Mouse (Mus musculus): ENCODE data around the gene Wdr64. TPM values are rescaled to one million over a fixed set of nuclear protein-coding genes. Genes with fewer than 3 reads are reported as not detected.

The Wdr64 gene
- total RNA-seq (2021) = not detected
- long read RNA-seq, experiment 1 = 0 reads
- long read RNA-seq, experiment 2 = 0 reads

- no peak for DNase-seq (ENCODE audit: low spot score in 2 of 2)
Observed at GRCm38 (mm10) chr1:175698293-175698692, at the start of gene Wdr64. Wdr64 (plus strand) TSS chr1:175698593.

GRCm38 (mm10) chr1:175648615-175649014, 49.8 kb upstream of the Wdr64 start:
- no peak for DNase-seq (ENCODE audit: low spot score in 2 of 2)

DNA sequence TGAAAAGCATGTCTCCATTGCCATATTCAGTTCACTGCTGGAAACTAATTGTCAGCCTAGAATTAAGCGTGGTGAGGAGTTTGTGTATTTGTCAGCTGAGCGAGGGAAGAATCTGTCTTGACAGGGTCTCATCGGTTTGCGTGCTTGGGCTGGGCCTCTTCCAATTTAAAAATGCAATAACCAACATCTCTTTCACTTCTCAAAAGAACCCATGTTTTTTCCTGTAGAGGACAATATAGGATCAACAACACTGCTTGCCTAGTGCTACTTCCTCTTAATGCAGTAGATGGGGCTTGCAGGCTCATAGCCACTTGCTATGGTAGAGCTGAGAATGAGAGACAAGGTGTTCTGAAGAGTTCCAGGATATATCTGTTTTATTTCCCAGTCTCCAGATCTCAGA, 38.5 kb upstream of the Wdr64 start:
- no peak for DNase-seq (ENCODE audit: low spot score in 2 of 2)

GRCm38 (mm10) chr1:175668666-175669405, 29.6 kb upstream of the Wdr64 start:
- DNase-seq (ENCODE audit: low spot score in 2 of 2) = peak in 1 of 2 experiments; percentile 20

DNA sequence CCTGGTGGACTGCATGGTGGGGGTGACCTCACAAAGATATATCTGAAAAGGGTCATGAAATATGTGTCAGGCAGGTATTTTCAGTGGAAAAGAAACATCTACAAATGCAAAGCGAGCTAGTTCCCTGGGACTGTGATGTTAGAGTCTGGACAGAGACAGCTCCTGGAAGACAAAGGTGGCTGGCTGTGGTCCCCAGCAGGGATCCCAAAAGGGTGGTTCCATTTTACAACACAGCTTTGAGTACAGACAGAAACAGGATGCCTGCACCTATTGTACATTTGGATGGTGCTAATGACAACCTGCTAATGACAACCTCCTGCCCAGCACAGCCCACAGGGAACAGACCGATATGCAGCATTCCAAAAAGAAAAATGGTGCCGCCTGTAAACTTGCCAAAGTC, 28.9 kb upstream of the Wdr64 start:
- DNase-seq (ENCODE audit: low spot score in 2 of 2) = no peak

DNA sequence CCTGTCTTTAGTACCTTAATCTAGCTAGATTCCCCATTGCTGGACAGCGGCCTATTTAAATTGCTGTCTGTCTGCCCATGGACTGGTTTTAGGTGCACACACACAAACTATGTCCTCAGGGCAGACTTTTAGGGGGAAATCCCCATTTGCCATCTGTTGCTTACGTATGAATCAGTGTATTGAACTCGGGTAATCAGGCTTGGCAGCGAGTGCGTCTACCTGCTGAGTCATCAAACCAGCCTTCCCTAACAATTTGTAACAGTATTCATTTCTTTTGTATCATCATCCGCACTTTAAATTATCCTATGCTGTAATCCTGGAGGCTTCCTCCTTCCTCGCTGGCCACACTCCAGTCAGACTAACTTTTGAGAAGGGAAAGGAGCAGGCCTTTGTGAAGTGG, 28.4 kb upstream of the Wdr64 start:
- no peak for DNase-seq (ENCODE audit: low spot score in 2 of 2)

DNA sequence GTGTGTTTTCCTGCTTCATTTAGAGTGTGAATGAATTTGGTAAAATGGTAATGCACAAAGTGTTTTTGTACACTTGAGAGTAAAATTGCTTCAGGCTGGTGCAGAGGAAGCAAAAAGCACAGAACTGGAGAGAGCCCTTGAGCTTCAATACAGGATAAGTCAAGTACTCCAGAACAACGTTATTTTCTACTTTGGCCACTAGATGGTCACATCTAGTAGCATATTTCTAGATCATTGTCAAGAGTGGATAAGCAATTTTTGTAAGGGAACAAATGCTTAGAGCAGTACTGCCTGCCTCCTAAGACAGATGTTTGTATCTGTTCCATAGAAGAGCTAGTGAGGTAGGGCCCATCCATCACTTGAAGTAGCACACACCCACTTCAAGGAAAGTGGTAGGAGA, 26.8 kb upstream of the Wdr64 start:
- DNase-seq (ENCODE audit: low spot score in 2 of 2) = no peak

DNA sequence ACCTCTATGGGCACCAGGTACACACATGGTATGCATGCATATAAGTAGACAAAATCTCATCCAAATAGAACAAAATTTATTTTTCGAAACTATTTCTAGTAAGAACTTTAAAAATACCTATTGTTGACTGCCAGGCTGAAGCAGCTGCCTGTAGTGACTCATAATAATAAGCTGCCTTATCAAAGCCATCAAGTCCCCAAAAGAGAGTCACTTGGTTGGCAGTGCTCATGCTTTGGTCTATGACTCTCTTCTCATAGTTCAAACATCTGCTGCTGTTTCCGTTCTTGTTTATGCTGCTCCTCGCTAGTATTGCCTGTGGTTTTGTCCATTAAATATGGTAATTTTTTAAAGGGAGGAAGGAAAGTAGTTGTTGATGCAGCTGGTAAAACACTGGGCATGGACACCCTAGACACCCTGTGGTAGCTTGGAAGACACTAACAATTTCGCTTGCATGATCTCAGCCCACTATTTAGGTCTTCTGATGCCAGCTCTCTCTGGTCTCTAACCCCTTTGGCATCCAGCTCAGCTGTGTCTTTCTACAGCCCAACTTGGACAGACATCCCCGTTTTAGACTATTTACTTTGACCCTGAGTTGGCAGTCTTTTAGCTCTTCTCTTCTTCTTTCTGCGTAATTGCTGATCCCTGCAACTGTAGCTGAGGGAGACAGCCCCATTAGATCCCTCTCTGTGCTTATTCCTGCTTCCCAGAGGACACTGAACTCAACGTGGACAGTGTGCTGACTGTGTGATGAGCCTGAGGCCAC, 24.6 kb upstream of the Wdr64 start:
- no peak for DNase-seq (ENCODE audit: low spot score in 2 of 2)

- no peak for DNase-seq (ENCODE audit: low spot score in 2 of 2)
Observed at GRCm38 (mm10) chr1:175675116-175675515, 23.3 kb upstream of the Wdr64 start.

DNA sequence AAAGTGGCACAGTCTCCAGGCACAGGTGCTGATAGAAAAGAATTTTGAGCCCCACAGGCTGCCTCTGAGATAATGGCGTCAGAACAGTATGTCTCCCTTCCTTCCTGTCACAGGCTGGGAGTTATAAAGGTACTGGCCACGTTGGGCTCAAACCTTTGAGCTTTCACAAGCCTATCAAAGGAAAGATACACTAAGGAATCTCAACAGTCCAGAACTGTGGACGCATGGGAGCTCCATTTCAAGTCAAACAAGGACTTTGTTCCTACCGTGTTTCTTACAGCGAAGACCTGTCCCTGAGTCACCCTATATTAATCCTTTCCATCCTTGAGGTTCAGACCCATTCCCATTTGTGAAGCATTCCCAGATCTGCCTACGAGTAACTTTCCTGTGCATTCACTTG, 20.9 kb upstream of the Wdr64 start:
- DNase-seq (ENCODE audit: low spot score in 2 of 2) = no peak

DNA sequence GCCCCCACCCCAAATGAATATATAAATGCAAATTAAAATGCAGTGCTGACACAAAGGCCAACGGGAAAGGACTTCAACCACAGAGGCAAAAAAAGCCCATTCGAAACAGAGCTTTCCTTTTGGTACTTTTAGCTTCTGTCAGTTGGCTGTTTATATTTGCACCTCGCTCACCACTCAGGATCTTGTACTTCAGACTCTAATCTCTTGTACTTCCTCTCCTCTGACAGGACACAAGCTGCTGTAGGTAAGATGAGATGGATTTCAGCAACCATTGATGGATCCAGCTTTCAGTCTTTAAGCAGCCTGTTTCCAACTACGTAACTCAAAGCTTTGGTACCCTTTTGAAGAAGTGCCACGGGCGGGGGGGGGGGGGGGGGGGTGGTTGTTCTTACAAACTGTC, 17.4 kb upstream of the Wdr64 start:
- DNase-seq (ENCODE audit: low spot score in 2 of 2) = no peak

GRCm38 (mm10) chr1:175691686-175692245, 6.6 kb upstream of the Wdr64 start:
- DNase-seq (ENCODE audit: low spot score in 2 of 2) = no peak

DNA sequence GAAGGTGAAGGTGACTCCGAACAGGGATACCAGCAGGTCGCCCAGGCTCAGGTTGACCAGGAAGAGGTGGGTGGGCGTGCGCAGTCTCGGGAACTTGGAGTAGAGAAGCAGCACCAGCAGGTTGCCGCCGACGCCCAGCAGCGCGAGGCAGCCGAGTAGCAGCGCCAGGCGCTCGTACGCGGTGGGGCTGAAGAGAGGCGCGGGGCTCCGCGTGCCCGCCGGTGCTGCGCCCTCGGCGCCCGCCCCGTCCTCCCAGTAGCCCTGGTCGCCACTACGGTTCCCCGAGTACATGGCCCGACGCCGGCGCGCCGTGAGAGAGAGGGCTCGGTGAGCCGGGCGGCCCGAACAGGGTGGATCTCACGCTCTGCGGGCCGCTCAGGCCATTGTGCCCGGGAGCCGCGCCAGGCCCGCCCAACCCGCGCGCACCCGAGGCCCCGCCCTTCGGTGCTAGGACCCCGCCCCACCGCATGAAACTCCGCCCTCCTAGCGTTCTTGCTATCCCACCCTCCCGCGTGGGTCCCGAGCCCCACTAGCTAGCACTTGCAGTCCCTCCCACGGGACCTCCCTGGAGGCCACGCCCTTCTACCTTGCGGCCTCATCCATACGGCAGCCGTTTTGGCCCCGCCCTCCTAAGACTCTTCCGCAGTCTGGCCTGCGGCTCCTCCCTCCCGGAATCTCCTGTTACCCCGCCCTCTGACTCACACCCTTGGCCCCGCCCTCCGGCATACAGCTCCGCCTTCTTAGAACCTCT, 6.0 kb upstream of the Wdr64 start, which contains the start of the genes Opn3 and Chml:
Gene Opn3 (minus strand): TSS at position 531 of the 751 bp plus-strand sequence.
Gene Chml (minus strand): TSS at position 656 of the 751 bp plus-strand sequence.
- DNase-seq (ENCODE audit: low spot score in 2 of 2) = peak; percentile 95 to 96

- DNase-seq (ENCODE audit: low spot score in 2 of 2) = no peak
Observed at GRCm38 (mm10) chr1:175692997-175693361, 5.4 kb upstream of the Wdr64 start.

DNA sequence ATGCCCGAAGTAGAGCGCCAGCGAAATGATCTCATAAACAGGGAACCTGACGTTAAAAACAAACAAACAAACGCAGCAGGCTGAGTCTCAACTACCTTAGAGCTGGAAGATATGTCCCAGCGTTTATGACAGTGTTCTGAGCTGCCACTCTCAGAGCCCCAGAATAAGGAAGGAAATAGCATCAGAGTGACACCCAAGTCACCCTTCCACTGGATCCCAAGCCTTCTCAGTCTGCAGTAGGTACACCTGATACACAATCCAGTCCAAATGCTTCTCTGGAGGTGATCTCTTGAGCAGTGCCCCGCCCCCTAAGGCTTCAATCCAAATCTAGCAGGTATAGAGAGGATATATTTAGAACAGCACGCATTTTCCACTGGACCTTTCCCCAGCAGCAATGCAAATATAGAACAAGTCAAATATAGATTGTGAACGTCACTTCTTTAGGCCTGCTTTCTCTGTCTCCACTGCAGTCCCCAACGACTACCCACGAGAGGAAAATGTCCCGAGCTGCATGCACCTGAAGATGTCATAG, 4.9 kb upstream of the Wdr64 start:
- DNase-seq (ENCODE audit: low spot score in 2 of 2) = no peak

DNA sequence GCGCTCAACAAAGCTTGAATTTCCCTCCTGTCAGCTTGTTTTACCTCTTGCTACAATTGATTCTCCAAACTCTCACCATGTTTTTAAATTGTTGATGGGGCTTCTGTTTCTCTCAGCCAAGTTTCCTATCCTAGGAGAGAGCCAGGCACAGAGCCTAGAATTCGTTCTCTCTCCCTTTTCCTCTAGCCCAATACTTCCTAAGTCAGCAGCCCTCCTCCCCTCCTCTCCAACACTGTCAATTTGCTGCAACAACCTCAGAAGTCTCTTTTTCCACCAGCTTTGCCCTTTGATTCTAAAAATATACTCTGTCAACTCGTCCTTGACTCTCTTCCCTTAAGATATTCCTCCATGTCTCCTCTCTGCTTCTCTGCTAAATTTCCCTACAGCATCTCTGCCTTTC, 982 bp downstream of the Wdr64 start:
- DNase-seq (ENCODE audit: low spot score in 2 of 2) = no peak

DNA sequence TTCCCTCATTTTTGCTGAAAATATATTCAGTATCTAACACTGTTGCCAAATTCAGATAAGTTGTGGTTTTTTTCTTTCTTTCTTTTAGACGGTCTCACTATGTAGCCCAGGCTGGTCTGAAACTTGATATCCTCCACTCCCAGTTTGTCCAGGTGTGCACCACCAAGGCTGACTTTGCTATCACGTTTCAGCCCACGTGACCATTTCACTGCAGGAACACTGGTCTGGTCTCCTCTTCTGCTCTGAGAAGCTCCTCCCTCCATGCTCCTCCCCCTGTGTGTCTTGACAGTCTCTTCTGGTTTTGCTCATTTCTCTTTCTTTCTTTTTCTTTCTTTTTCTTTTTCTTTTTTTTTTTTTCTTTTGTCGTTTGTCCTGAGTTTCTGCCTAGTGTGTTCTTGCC, 1.4 kb downstream of the Wdr64 start:
- DNase-seq (ENCODE audit: low spot score in 2 of 2) = no peak

DNA sequence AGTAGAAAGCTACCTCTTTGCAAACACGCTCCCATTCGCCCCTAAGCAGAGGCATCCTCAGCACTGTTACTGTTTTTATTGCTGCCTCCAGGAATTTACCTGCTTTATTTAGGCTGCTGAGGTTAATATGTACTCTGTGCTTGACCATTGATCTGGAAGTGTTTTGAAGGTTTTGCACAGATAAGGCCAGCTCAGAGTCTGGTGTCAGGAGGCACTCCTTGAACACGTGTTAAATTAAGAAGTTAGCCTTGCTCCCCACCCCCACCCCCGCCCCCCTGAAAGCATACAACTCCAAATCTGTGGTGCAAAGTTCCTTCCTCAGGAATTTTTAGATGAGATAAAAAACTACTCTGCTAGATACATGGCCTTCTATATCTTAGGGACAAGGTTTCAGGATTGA, 2.8 kb downstream of the Wdr64 start:
- no peak for DNase-seq (ENCODE audit: low spot score in 2 of 2)

GRCm38 (mm10) chr1:175707599-175707998, 9.2 kb downstream of the Wdr64 start:
- DNase-seq (ENCODE audit: low spot score in 2 of 2) = no peak

GRCm38 (mm10) chr1:175708013-175708412, 9.6 kb downstream of the Wdr64 start:
- DNase-seq (ENCODE audit: low spot score in 2 of 2) = no peak

- DNase-seq (ENCODE audit: low spot score in 2 of 2) = no peak
Observed at GRCm38 (mm10) chr1:175712338-175712909, 14.0 kb downstream of the Wdr64 start.

Measured in left cerebral cortex, adult 18-20 months (tissue).